Mouse (Mus musculus) cortical plate, adult 2 months (tissue): Measurements from ENCODE around the gene Phlda3. TPM values are rescaled to one million over a fixed set of nuclear protein-coding genes. Genes with fewer than 3 reads are reported as not detected.

Experiments
- H3K27ac ChIP-seq: fragments of 200-500 bp; 2 replicates; pipeline ENCODE4 v1.5.1; 2012; ENCODE audit warnings: low read length, control low read depth, inconsistent platforms; ENCODE audit not compliant: insufficient read depth
- H3K4me1 ChIP-seq: fragments of 200-500 bp; 2 replicates; pipeline ENCODE4 v1.6.1; 2011; ENCODE audit warnings: low read length; ENCODE audit not compliant: control insufficient read depth, insufficient read depth
- H3K4me3 ChIP-seq: fragments of 200-500 bp; 2 replicates; pipeline ENCODE4 v1.5.1; 2011; ENCODE audit warnings: mild to moderate bottlenecking, low read length, control low read depth; ENCODE audit not compliant: insufficient read depth
- CTCF ChIP-seq: fragments of 200-500 bp; IDR thresholded peaks from 2 replicates; pipeline ENCODE4 v1.5.1; 2011; ENCODE audit warnings: mild to moderate bottlenecking, control low read depth, low read length; ENCODE audit not compliant: insufficient read depth; ENCODE audit errors: extremely low read depth
- POLR2A ChIP-seq: fragments of 200-500 bp; IDR thresholded peaks from 2 replicates; pipeline ENCODE4 v1.6.1; 2011; ENCODE audit warnings: mild to moderate bottlenecking, low read length, control low read depth; ENCODE audit not compliant: insufficient read depth; ENCODE audit errors: extremely low read depth
- polyA plus RNA-seq: library from polyadenylated mRNA; depleted of rRNA; stranded (reverse); fragments of >200 nt; gene quantifications from 2 replicates; pipeline ENCODE4 v1.2.3, GENCODE M21; 2012

Gene Phlda3
- polyA plus RNA-seq, 1 experiment: 55.8 TPM

DNA sequence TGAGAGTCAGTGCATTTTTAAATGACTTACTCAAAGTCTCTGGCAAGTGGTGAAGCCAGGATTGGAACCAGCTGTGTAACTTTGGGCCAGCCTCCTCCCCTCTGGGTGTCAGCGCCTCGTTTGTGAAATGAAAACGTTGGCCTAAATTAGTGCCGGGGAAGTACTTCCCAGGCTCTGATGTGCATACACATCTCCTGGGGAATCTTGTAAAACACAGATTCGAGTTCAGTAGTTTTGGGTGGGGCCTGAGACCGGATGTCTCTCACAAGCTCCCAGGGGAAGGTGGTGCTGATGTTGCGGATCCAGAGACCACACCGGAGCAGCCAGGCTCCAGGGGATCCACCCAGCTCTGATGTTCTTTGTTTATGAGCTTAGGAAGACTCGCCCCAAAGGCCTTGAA, 10.6 kb upstream of the Phlda3 start:
- no peak overlapping the region for H3K27ac ChIP-seq

GRCm38 (mm10) chr1:135755913-135756312, 10.0 kb upstream of the Phlda3 start:
- Histone ChIP-seq H3K4me3 (no peak overlapping the region), H3K27ac (no peak overlapping the region), H3K4me1 (peaks cover 3% of the 10 kb centered on the region; the same call in 1 of the 2 replicates)
- TF ChIP-seq CTCF: no peak

More for the DNA sequence above, 10.6 kb upstream of the Phlda3 start:
- H3K4me1 ChIP-seq: peaks cover 3% of the 10 kb centered on the region; the same call in 1 of the 2 replicates
- TF ChIP-seq POLR2A (no peak), CTCF (no peak)
- no peak overlapping the region for H3K4me3 ChIP-seq

DNA sequence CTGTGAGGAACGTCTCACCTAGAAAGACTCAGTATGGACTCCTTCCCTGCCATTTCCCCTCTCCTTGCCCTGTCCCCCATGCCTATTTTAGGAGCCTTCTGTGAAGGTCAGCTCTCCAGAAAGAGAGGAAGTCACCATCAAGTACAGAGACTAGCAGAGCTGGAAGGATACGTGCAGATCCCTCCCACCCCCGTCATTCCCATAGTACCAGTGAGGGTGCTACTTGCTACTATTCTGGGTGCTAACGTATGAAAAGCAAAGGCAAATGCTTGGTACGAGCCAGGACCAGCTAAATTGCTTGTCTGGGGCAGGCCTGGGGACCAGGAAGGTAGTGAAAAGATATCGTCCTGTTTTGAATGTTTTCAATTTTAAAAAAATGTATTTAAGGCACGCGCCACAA, 8.6 kb upstream of the Phlda3 start:
- Histone ChIP-seq H3K4me3 (no peak overlapping the region), H3K27ac (no peak overlapping the region), H3K4me1 (peaks cover 3% of the 10 kb centered on the region; the same call in 1 of the 2 replicates)
- TF ChIP-seq POLR2A (no peak), CTCF (no peak)

DNA sequence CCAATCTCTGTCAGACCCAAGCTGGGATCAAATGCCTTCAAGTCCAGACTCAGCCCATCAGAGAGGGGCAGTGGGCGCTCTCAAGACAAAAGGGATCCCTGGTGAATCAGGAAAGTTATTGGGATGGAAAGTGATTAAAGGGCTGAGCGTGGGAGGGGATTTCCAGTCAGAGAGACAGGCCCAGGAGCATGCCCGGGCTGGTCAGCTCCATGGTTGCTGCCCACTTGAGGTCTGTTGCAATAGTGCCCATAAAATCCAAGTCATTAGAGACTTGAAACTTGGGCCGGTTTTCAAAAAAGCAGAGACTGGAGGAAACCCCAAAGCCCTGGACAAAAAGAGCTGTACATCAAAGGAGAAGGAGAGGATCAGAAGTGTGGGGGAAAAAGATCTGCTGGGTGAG, 6.2 kb upstream of the Phlda3 start:
- no peak overlapping the region for H3K27ac ChIP-seq
- TF ChIP-seq CTCF (no peak), POLR2A (no peak)
- peaks cover 3% of the 10 kb centered on the region; the same call in 1 of the 2 replicates for H3K4me1 ChIP-seq
- H3K4me3 ChIP-seq: no peak overlapping the region

GRCm38 (mm10) chr1:135760216-135760615, 5.7 kb upstream of the Phlda3 start:
- no peak overlapping the region for H3K27ac ChIP-seq
- no peak for TF ChIP-seq POLR2A
- TF ChIP-seq CTCF: 0 out of 2 replicates have a peak, but pooled peaks have one; percentile 13
- no peak overlapping the region for H3K4me3 ChIP-seq
- peaks cover 3% of the 10 kb centered on the region; the same call in 1 of the 2 replicates for H3K4me1 ChIP-seq

DNA sequence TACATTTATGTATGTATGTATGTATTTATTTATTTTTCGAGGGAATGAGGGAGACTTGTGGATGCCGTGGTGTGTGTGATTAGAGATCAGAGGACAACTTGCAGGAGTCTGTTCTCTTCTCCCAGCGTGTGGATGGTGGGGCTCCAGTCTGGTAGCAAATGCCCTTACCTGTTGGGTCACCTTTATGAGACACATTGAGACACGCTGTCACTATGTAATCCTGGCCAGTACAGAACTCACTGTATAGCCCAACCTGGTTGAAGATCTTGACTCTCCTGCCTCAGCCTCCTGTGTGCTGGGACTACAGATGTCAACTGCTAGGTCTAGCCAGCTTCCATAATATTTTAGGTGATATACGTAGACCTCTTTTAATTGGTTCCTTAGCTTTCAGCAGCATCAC, 4.2 kb upstream of the Phlda3 start:
- no peak overlapping the region for H3K27ac ChIP-seq
- H3K4me1 ChIP-seq: peaks cover 3% of the 10 kb centered on the region; the same call in 1 of the 2 replicates
- TF ChIP-seq CTCF (no peak), POLR2A (no peak)
- H3K4me3 ChIP-seq: no peak overlapping the region

GRCm38 (mm10) chr1:135763503-135764205, 2.3 kb upstream of the Phlda3 start:
- Histone ChIP-seq H3K27ac (no peak overlapping the region), H3K4me3 (no peak overlapping the region), H3K4me1 (no peaks in the 10 kb centered on the region; the same call in 1 of the 2 replicates)
- TF ChIP-seq CTCF (no peak), POLR2A (no peak)

- Histone ChIP-seq H3K4me3 (no peak overlapping the region), H3K27ac (no peak overlapping the region), H3K4me1 (no peaks in the 10 kb centered on the region; the same call in 1 of the 2 replicates)
- TF ChIP-seq CTCF: no peak
- TF ChIP-seq POLR2A: no peak
Measured at GRCm38 (mm10) chr1:135764206-135764528, 1.8 kb upstream of the Phlda3 start.

- TF ChIP-seq POLR2A: no peak
- TF ChIP-seq CTCF: no peak
- peak overlapping the region; percentile 67; the same call in 1 of the 2 replicates for H3K27ac ChIP-seq
Measured at GRCm38 (mm10) chr1:135766592-135767306, 830 bp downstream of the Phlda3 start.

GRCm38 (mm10) chr1:135767324-135767890, 1.5 kb downstream of the Phlda3 start:
- peak overlapping the region; percentile 62 for H3K4me3 ChIP-seq
- no peak overlapping the region for H3K27ac ChIP-seq
- TF ChIP-seq POLR2A: no peak
- TF ChIP-seq CTCF: no peak
- no peaks in the 10 kb centered on the region; the same call in 1 of the 2 replicates for H3K4me1 ChIP-seq

More at GRCm38 (mm10) chr1:135766592-135767306, 830 bp downstream of the Phlda3 start:
- H3K4me3 ChIP-seq: peak overlapping the region; percentile 62
- no peaks in the 10 kb centered on the region; the same call in 1 of the 2 replicates for H3K4me1 ChIP-seq
